Mouse (Mus musculus) C2C12 (cell line): ENCODE data around the gene Mybl2.

Source experiments
- CTCF ChIP-seq: IDR thresholded peaks from one replicate; pipeline ENCODE4 v1.5.1; 2011; ENCODE audit not compliant: control insufficient read depth, insufficient read depth, insufficient read length
- MAX ChIP-seq: IDR thresholded peaks from one replicate; pipeline ENCODE4 v1.6.1; 2011; ENCODE audit warnings: mild to moderate bottlenecking, control low read depth
- USF1 ChIP-seq: IDR thresholded peaks from one replicate; pipeline ENCODE4 v1.6.1; 2011; ENCODE audit warnings: low read depth, mild to moderate bottlenecking, control low read depth, moderate library complexity

DNA sequence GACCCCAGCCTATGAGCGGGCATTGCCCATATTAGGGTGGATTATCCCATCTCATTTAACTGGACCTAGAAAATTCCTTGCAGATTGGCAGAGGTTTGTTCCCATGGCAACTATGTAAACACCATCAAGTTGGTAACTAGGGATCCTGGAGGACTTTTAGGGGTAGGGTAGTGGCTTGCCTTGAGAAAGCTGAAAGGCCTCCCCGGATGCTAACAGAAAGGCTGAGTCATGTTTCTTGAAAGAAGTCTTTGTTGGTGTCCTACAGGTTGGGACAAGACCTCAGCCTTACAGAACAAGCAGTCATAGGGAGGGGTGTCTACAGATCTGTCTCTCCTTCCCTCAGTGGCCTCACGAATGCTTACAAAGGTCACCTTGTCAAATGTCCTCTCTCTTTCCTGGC lies 20.7 kb downstream of the Mybl2 start:
- TF ChIP-seq CTCF: no peak
- TF ChIP-seq USF1: no peak
- TF ChIP-seq MAX: no peak
